Mouse (Mus musculus) left cerebral cortex, postnatal 10 days (tissue): ENCODE results near the gene Rab22a. TPM values are rescaled to one million over a fixed set of nuclear protein-coding genes. Genes with fewer than 3 reads are reported as not detected.
A peak's percentile ranks its signal among the peaks of the same experiment; 100 is the strongest.
"Not testable (repeated sequence)": the region's sequence is repeated elsewhere in the genome, so short reads cannot be mapped to it uniquely, and the experiment has no call there.

Experiments used
- DNase-seq, 2 experiments: peaks; one replicate each; pipeline ENCODE4 v3.0.0; 2021 to 2022; ENCODE audit warnings: low spot score in 2 of 2, mixed read lengths in 1 of 2; ENCODE audit errors: extremely low spot score in 1 of 2
- intact Hi-C: fragments of 180-260 bp; cut with DNase I; formaldehyde crosslinking; loops from one replicate; pipeline ENCODE4 v1.15.1; 2025
- total RNA-seq, 2 experiments: library from RNA; stranded (reverse); gene quantifications; 2 replicates each; pipeline ENCODE4 v1.2.3; 2021

The Rab22a gene
- total RNA-seq, 2 experiments from 2014 or later: 24.4 to 26.2 TPM

DNA sequence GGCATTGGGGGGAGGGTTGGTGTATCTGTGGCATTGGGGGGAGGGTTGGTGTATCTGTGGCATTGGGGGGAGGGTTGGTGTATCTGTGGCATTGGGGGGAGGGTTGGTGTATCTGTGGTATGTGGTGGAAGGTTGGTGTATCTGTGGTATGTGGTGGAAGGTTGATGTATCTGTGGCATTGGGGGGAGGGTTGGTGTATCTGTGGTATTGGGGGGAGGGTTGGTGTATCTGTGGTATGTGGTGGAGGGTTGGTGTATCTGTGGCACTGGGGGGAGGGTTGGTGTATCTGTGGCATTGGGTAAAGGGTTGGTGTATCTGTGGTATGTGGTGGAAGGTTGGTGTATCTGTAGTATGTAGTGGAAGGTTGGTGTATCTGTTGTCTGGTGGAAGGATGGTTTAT is 48.1 kb downstream of the Rab22a start:
- not testable (repeated sequence) for DNase-seq
- intact Hi-C loops: loop anchor here (1.0 kb wide), 1 partner anchor 90 kb away; no protein-coding TSS in a partner anchor

DNA sequence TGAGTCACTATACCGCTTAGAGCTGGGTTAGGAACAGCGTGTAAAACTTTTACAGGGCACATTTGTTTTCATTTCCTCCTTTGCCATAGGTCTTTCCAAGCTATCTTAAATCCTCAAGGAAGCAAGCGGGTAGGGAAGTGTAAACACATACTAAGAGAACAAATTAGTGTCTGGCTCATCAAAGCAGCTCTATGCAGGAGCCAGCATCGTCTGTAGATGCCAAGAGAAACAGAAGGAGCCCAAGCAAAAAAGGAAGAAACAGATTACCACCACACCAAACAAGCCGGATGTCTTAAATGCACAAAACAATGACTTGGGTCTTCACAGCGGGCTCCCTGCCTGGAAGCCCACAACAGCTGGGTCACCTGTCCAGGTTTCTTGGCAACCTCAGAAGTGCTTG is 50.6 kb downstream of the Rab22a start:
- peak in 1 of 2 experiments; percentile 23 for DNase-seq

DNA sequence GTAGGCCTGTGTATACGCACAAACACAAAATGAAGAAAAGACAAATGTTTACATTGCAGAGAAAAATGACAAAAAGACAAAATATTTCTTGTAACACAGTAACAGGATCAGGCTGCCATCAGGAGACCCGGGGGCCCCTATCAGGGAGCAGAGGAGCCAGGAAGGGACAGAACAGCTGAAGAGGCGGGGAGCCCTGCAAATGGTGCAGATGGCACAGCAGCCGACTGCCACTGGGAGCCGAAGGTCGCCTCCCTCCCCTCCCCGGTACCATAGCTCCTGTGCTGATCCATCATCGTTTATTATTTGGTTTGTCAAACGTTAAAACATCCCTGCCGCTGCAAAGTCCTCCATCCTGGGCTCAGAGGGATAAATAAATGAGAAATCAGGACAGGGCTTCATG is 53.1 kb downstream of the Rab22a start:
- intact Hi-C loops: no loop called here
- DNase-seq: no peak

More for the DNA sequence above, 50.6 kb downstream of the Rab22a start:
- intact Hi-C loops: no loop called here

DNA sequence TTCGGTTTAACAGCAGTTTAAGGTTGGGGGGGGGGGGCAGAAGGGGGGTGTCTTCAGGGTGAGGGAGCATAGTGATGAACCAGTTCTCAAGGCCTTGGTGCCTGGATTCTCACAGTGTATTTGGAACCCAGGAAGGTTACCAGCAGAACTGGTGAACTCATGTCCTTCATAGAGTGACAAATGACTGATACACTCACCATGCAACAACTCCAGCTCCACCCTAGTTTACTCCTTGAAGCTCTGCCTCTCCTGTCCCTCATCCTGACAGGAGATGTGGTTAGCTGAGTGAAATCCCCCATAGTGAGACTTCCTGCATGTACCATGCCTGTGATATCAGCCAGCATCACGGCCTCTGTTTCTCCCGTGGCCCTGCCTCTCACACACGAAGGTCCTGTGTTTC is 53.7 kb downstream of the Rab22a start:
- no peak for DNase-seq
- intact Hi-C loops: no loop called here

DNA sequence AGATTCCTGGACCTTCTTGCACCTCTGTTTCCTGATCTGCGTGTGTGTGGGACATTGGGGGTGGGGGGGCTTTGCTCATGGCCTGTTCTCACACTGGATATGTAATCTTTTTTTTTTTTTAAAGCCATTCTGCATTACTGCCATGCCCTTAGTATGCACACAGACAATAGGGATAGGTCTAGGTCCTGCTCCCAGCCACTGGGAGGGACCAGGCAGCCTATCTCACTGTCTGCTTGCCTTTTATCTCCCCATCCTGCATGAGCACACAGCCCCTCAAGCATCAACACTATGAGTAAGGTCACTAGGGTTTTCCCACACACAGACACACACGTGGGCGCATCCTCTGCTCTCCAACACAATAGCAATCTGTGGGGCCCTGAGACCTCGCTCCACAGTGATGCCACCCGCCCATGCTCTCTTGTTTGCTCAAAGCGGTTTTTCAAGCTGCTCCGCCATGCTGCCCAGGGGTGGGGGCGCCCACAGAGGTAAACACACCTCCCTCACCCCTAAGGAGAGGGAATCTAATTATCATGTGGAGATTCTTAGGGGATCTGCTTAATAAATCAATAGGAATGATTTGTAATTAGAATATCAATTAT is 55.2 kb downstream of the Rab22a start:
- DNase-seq: no peak
- intact Hi-C loops: no loop called here

DNA sequence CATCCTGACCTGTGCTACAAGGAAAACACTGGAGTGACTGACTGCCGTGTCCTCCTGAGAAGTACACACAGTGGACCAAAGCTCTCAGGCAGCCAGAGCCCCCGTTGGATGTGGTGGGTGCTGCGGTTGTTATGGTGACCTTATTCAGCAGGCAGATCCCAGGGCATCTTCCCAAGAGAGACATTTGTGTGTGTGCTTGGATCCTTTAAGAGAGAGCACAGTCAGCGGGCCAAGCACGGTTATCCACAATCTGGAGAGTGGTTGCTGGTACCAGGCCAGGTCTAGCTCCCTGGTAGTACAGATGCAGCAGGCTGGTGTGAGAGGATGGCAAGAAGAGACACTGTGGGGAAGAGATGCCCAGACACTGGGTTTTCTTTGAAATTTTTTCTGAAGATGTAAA is 57.4 kb downstream of the Rab22a start:
- DNase-seq: peak; percentile 24 to 41
- intact Hi-C loops: no loop called here

DNA sequence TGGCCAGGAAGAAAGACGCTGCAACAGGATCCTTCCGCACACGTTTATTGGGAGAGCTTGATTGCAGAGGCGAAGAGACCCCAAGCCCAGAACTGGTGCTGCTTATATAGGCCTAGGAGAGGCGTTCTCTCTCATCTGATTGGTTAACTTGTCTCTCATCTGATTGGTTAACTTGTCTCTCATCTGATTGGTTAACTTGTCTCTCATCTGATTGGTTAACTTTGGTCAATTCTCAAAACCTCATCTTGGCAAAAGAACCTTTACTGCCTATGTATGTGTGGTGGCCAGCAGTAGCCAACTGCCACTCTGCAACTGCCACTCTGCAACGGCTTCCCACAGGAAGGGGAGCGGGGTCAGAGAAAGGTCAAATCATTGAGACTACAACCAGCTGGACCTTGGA is 59.6 kb downstream of the Rab22a start, which contains the start of gene 1700010B08Rik:
Gene 1700010B08Rik (plus strand): TSS at position 301 of the 400 bp plus-strand sequence.
- intact Hi-C loops: not testable (repeated sequence)

DNA sequence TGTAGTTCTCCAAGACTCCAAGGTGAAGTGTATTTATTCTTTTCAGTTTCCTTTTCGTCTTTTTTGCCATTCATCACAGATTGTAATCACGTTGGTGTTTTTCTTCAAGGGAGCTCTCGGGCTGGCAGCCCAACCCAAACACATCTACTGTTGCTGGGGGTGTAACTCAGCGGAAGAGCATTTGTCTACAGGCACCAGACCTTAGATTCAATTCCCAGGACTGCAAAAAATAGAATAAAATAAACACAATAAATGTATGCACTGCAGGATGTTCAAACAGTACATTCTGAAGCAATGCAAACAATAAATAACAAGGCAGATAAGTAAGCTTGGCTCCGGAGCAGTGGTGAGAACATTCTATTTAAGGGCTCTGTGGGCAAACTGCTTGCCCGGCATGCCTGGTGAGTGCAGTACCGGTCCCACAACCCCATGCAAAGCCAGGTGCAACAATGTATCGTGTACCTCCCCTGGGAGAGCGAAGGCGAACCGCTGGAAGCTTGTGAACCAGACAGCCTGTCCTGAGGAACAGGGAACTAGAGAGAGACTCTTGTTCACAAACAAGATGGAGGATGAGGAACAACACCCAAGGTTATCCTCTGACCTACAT is 62.8 kb downstream of the Rab22a start:
- intact Hi-C loops: no loop called here
- no peak for DNase-seq

More for the DNA sequence above, 59.6 kb downstream of the Rab22a start, which contains the start of gene 1700010B08Rik:
- not testable (repeated sequence) for DNase-seq

DNA sequence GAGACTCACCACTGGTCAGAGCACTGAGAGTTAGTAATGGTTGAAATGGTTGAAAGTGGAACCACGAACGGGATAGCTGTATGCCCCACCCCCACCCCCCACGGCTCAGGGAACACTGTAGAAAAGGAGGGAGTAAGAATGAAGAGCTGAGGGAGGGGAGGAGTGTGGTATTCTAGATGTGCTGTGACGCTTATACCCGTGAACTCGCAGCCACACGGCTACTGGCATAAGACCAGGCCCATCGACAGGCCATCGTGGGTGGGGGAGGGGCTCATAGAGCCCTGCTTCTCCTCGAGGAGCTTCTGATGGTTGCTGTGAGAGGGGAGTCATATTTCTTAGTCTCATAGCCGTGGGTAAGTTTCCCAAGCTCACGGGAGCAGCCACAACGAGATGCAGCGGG is 64.8 kb downstream of the Rab22a start:
- intact Hi-C loops: no loop called here
- DNase-seq: no peak

DNA sequence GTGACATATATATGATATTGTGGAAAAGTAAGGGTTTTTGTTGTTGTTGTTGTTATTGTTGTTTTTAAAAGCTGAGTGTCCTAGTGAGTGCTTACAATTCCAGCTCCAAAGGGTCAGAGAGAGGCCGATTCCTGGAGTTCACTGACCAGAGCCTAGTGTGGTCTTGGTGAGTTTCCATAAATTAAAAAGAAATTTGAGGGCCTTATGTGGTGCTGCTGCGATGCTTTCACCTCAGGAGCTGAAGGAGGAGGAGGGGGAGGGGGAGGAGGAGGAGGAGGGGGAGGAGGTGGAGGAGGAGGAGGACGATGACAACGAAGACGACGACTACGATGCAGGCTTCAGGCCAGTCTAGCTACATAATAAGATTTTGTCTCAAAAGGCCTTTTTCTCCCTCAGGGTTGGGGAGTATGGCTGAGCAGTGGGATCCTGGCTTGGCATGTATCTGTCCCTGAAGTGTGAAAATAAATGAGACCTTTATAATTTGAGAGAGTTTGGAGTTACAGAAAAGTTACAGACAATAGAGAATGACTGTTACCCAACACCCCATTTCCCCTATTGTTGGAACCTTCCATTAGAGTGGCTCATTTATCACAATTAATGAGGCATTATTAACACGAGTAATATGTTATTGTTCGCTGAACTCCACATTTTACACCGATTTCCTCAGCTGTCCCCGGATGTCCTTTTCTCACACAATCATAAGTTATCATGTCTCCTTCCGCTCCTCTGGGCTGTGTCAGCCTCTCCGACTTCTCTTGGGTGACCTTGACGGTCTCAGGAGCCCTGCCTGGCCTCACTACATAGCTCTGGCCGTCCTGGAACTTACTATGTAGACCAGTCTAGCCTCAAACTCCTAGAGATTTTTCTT is 65.6 kb downstream of the Rab22a start:
- intact Hi-C loops: no loop called here
- no peak for DNase-seq

DNA sequence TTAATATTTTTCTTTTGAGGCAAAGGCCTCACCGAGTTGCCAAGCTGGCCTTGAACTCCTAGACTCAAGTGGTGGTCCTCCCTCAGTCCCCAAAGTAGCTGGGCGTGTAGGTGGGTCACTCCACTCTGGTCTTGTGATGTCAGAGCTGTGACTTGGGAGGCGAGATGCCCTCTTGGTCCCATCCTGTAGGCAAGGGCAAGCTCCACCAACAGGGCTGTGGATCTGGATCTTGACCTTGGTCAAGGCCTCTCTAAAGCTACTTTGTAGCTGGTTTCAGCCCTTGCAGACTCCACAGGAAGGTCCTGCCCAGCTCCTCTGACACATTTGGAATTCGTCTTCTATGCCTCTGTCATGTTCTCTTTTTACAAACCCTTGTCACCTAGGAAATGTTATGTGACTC is 66.3 kb downstream of the Rab22a start:
- no peak for DNase-seq
- intact Hi-C loops: no loop called here

DNA sequence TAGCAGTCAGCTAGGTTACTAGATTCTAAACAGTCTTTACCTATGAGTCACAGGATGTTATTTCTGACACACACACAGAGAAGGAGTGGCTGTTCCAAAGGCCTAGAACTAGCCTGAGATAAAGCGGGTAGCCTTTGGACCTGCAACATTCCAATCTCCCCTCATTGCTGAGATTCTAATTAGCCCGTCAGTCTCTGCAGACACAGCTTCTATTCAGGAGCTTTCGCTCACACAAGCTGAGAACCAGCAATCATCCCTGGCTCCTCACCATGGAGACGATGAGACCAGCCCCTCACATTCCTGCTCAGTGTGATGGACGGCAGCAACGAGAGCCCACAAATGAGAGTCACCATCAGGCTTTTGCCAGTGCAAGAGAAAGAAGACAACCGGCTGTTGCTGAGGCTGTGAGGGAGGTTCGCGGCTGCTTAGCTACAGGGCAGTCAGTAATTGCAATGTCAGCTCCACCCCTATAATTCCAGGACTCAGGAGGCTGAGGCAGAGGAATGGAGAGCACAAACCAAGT is 70.9 kb downstream of the Rab22a start:
- DNase-seq: peak in 1 of 2 experiments; percentile 31
- intact Hi-C loops: loop anchor here (10.0 kb wide), 1 partner anchor 146 kb away; no protein-coding TSS in a partner anchor

DNA sequence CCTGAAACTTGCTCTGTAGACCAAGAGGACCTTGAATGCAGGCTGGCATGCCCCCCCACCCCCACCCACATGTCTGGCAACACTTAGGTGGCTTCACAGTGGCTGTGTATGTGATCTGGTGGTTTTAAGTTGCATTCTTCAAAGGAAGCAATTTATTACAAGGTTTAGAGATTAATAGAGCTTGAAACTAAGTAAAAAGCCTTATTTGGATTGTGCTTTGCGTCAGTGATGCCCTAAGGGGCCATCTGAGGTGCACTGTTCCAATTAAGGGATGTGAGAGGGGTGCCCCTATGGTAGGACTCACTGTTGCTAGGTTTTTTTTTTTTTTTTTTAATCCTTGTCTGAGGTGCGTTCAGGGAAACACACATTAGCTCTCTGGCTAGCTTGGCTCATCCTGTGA is 74.9 kb downstream of the Rab22a start:
- intact Hi-C loops: loop anchor here (10.0 kb wide), 1 partner anchor 150 kb away; no protein-coding TSS in a partner anchor
- DNase-seq: no peak

DNA sequence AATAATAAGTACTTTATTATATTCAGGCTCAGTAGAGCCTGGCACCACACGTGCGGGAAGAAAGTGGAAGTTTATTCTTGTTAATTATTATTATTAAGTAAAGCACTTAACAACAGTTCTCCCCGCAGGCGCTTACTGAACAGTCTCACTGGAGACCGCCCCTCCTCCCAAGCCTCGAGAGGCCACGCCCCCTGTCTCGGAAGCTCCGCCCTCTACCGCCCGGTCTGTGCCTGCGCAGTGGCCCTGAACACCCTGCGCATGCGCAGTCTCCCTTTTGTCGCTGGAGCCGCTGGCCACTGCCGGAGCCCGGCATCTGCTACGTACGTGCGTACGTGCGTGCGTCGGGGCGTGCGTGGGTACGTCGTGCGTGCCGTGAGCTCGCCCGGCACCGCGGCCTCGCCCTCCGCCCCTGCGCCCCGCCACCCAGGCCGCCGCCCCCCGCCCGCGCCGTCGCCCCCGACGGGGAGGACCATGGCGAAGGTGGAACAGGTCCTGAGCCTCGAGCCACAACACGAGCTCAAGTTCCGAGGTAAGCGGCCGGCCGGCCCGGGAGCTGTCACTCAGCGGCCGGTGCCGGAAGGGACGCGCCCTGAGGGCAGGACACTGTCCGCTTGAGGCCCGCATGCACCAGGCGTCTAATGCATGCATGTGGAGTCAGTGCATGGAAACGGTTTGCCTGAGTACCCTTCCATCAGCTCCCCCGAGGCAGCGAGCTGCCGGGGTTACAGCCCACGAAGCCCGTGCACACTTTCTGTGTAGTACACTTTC is 77.8 kb downstream of the Rab22a start, which contains the start of gene Vapb:
Gene Vapb (plus strand): TSS at position 290 of the 768 bp plus-strand sequence.
- DNase-seq: peak; percentile 98 to 100
- intact Hi-C loops: loop anchor here (10.0 kb wide), 1 partner anchor 153 kb away; no protein-coding TSS in a partner anchor

DNA sequence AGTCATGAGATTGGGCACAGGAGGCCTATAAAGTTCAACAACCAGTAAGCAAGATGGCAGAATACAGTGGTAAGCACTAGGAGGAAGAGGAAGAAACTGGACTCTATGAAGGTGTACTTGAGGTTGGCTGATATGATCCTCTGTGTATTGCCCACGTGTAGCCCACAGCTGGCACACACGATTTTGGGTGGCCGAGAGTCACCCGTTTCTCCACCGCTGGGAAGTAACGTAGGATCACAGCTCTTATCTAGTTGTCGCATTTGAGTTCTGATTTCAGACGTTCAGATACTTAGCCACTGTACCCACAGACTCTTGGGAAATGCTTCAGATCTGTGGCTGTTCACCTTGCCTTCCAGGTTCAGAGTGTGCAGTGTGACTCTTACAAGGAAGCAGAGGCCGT is 78.7 kb downstream of the Rab22a start:
- intact Hi-C loops: loop anchor here (10.0 kb wide), 1 partner anchor 153 kb away; no protein-coding TSS in a partner anchor
- no peak for DNase-seq

DNA sequence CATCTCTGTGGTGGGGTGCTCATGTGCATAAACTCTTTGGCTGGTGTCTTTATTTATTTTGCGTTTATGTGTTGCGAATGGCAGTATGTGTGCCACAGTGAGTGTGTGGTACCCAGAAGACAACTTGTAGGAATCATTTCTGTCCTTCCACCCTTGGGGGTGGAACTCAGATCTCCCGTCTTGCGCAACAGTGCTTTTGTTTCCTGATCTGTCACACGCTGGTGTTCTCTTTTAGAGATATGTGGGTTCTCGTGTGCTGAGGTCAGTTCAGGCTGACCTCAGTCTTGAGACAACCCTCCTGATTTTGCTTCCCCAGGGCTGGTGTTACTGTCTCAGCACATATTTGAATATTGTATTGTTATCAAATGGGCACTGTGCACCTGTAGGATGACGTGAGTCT is 79.5 kb downstream of the Rab22a start:
- intact Hi-C loops: loop anchor here (10.0 kb wide), 1 partner anchor 154 kb away; no protein-coding TSS in a partner anchor
- DNase-seq: no peak

DNA sequence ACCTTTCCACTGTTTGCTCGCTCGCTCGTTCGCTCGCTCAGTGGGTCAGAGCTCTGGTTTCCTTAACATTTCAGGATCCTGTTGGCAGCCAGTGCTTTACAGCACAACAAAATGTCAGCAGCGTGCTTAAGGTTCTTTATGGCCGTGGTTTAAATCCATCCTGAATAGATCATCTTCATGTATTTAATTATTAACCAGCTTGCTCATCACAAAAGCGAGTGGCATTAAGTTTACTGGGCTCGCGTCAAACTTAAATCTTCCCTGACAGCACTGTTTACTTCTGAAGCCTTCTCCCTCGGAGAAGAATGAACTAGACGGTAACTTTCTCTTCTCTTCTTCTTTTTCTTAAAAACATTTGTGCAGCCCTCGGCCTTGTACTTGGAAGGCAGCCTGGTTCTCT is 82.5 kb downstream of the Rab22a start:
- no peak for DNase-seq
- intact Hi-C loops: no loop called here

DNA sequence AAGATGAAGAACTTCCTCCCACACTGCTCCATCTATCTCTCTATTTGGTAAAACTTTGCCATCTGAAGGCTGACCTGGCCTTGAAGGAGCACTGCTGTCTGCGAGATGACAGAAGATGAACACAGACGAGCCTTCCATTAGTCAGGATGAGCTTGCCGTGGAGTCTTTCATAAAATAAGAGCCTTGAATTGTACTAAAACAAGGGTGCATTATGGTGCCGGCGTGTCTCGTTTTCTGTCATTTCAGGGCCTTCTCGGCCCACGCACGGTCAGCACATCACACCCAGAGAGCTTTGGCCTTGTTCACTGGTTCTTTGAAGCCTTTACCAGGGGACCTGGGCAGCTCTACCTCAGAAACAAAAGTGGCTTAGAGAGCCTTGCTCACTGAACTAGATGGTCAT is 83.2 kb downstream of the Rab22a start:
- no peak for DNase-seq
- intact Hi-C loops: no loop called here
